Mouse (Mus musculus) adrenal gland, postnatal 14 days (tissue): ENCODE measurements at regions not wholly inside any gene's neighbourhood (a gene's known extent, or its start where the extent isn't known, plus 50 kb on each side); places are given as distances from the start of the nearest gene placed in this dataset.

ENCODE experiments used
- DNase-seq: peaks from one replicate; pipeline ENCODE4 v3.0.0; 2021; ENCODE audit warnings: mixed read lengths

GRCm38 (mm10) chrX:3847491-3847890 is 94.8 kb upstream of the Btbd35f10 start:
- DNase-seq, result peak; percentile 1
